12 mouse cellular contexts compared by ENCODE assay signal in the genomic region with DNA sequence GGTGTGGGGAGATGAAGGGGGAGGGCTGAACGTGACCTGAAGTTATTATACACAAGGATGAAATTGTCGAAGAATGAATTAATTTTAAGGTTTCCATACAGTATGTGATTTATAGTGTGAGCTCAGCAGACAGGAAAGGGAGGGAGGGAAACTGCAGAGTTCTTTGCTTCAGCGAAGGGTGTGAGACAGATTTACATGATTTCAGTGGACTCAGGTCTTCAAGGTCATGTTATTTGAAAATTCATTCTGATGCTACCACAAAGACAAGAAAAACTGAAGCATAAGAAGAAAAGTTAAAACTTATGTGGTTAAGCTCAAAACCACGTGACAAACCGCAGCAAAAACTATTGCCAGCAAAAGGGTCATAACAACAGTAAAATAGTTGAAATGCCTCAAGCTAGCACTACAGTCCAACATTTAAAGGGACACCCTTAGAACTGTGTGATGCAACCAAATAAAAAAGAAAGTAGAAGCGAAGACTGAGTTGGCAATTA. TPM values are rescaled to one million over a fixed set of nuclear protein-coding genes. Genes with fewer than 3 reads are reported as not detected.
DNase-seq lines count a peak whose midpoint lies in the region; ATAC-seq lines count a peak whose summit lies in the region.
"Had no signal": no experiment of that assay in that cellular context is flagged by ENCODE, and none has a peak within 500 bp of the region (broad histone marks: within the 10 kb centered on the region; RNA-seq: fewer than 3 reads in every experiment).

No protein-coding gene starts in this region.

- H3K4me1 ChIP-seq in hindbrain, embryonic 12.5 days, result peaks cover 22% of the 10 kb centered on the region
- H3K4me1 ChIP-seq in hindbrain, embryonic 11.5 days (replicated peaks; ENCODE audit: control insufficient read depth, insufficient read depth, low read length), result no peaks in the 10 kb centered on the region

- peak overlapping the region; percentile 49 for H3K27ac ChIP-seq in hindbrain, embryonic 12.5 days
- no peak overlapping the region; the same call in 1 of the 2 replicates for H3K27ac ChIP-seq in hindbrain, embryonic 11.5 days (ENCODE audit: low read depth, low read length)
- H3K27ac ChIP-seq in macrophage, result peak overlapping the region; percentile 95

- H3K4me3 ChIP-seq in hindbrain, embryonic 12.5 days, result no peak overlapping the region
- H3K4me3 ChIP-seq in hindbrain, embryonic 11.5 days (ENCODE audit: low read depth, low read length), result no peak overlapping the region
- peak overlapping the region; percentile 63; the same call in 1 of the 2 replicates for H3K4me3 ChIP-seq in macrophage (ENCODE audit: inconsistent target)

- H3K79me2 ChIP-seq in macrophage (ENCODE audit: inconsistent target), result peaks cover 88% of the 10 kb centered on the region

- ATAC-seq in hindbrain, embryonic 12.5 days (ENCODE audit: low FRiP score), result no peak; the same call in 1 of the 2 replicates
- ATAC-seq in hindbrain, embryonic 11.5 days (ENCODE audit: low FRiP score), result no peak
- ATAC-seq in frontal cortex, adult (ENCODE audit: low TSS enrichment), result no peak
- ATAC-seq: intestine, postnatal 0 days had no signal

- 61% methylated on average over 6 of the region's 6 CpGs for WGBS in hindbrain, embryonic 12.5 days
- WGBS in hindbrain, embryonic 11.5 days, result 67% methylated on average over 6 of the region's 6 CpGs
- WGBS in macrophage (ENCODE audit: missing documents), result 17% methylated on average over 6 of the region's 6 CpGs

- no peak overlapping the region for H3K9ac ChIP-seq in hindbrain, embryonic 12.5 days
- no peak overlapping the region for H3K9ac ChIP-seq in hindbrain, embryonic 11.5 days (ENCODE audit: low read depth, low read length)

- no peaks in the 10 kb centered on the region for H3K27me3 ChIP-seq in hindbrain, embryonic 12.5 days
- no peaks in the 10 kb centered on the region for H3K27me3 ChIP-seq in hindbrain, embryonic 11.5 days (ENCODE audit: control insufficient read depth, insufficient read depth, low read length)

- DNase-seq in hindbrain, embryonic 11.5 days (ENCODE audit: low spot score), result no peak
- DNase-seq in 416B (ENCODE audit: low read depth), result peak; percentile 54
- peak; percentile 48 for DNase-seq in NIH3T3 (ENCODE audit: low read depth)
- DNase-seq in cerebellum, adult 11 months, result no peak
- no peak for DNase-seq in adrenal gland, postnatal 14 days
- DNase-seq: lung, adult 18-20 months; right cerebral cortex, postnatal 25 days had no signal

- peak overlapping the region; percentile 0; the same call in 1 of the 2 replicates for H3K4me2 ChIP-seq in hindbrain, embryonic 12.5 days (replicated peaks)
- H3K4me2 ChIP-seq in hindbrain, embryonic 11.5 days (replicated peaks; ENCODE audit: low read depth, low read length), result no peak overlapping the region
- H3K4me2 ChIP-seq: heart, embryonic 11.5 days had no signal

- H3K36me3 ChIP-seq in hindbrain, embryonic 12.5 days, result no peaks in the 10 kb centered on the region
- no peaks in the 10 kb centered on the region for H3K36me3 ChIP-seq in hindbrain, embryonic 11.5 days (ENCODE audit: control insufficient read depth, insufficient read depth, low read length)
- H3K36me3 ChIP-seq in macrophage (ENCODE audit: inconsistent target), result peaks cover 8% of the 10 kb centered on the region; the same call in 1 of the 2 replicates

- no peaks in the 10 kb centered on the region for H3K9me3 ChIP-seq in hindbrain, embryonic 12.5 days (replicated peaks)
- no peaks in the 10 kb centered on the region for H3K9me3 ChIP-seq in hindbrain, embryonic 11.5 days (ENCODE audit: control insufficient read depth, low read length)

RNA-seq across cellular contexts. Expression of gene Hpgds, which starts 3.9 kb away (rescaled TPM):
- polyA plus RNA-seq in hindbrain, embryonic 12.5 days (2016; fragmentation: Nextera tagmentation; extraction: Ambion mirVana), result 10.8 and 12.3 TPM in 2 replicates
- 13.5 and 18.0 TPM in 2 replicates for polyA plus RNA-seq in hindbrain, embryonic 11.5 days (2014; fragmentation: Nextera tagmentation; extraction: Ambion mirVana)
- total RNA-seq in macrophage (2018; cell fraction: chromatin; rRNA removed), result 1,000 to 10,000 TPM in 3 of 26 experiments, 100 to 1,000 TPM in 23; 104 to 1,343 (median 734) TPM
- total RNA-seq in macrophage (2018; cell fraction: cytosol; rRNA removed), result 100 to 1,000 TPM; 121 to 274 (median 204) TPM
- 1,000 to 10,000 TPM in 1 of 26 experiments, 100 to 1,000 TPM in 25; 198 to 1,087 (median 535) TPM for total RNA-seq in macrophage (2018; cell fraction: nucleus; rRNA removed)
- polyA plus RNA-seq in macrophage (2018), result 160 to 320 TPM (median 215 TPM) in 3 replicates
- total RNA-seq in adrenal gland, postnatal 14 days (2021), result 0.78 and 1.5 TPM in 2 replicates

Comparison
In these comparisons a context has a peak if more than half of its experiments do, and no peak if none do; other contexts are left out.
1. DNase-seq: peak in 416B (single experiment) and NIH3T3 (single experiment); none in hindbrain, embryonic 11.5 days (single experiment), cerebellum, adult 11 months (single experiment) and adrenal gland, postnatal 14 days (single experiment).